Mouse (Mus musculus): ENCODE measurements around the gene Copg2.
A peak's percentile ranks its signal among the peaks of the same experiment; 100 is the strongest.

Copg2 gene

GRCm38 (mm10) chr6:30732571-30733130 is 163.9 kb downstream of the Copg2 start:
- DNase-seq = no peak

GRCm38 (mm10) chr6:30730301-30730971 is 166.2 kb downstream of the Copg2 start:
- DNase-seq = no peak

GRCm38 (mm10) chr6:30723331-30723730 is 173.3 kb downstream of the Copg2 start, which contains the start of gene Mest:
Gene Mest, plus strand, starts transcription at chr6:30723547.
- DNase-seq = no peak

- no peak for DNase-seq
These were observed 174.0 kb downstream of the Copg2 start for GRCm38 (mm10) chr6:30722385-30723164.

- no peak for DNase-seq
These were observed 179.8 kb downstream of the Copg2 start for GRCm38 (mm10) chr6:30716796-30717195.

- no peak for DNase-seq
These were observed 181.6 kb downstream of the Copg2 start for GRCm38 (mm10) chr6:30714891-30715471.

GRCm38 (mm10) chr6:30713896-30714295 is 182.7 kb downstream of the Copg2 start:
- DNase-seq = no peak

- DNase-seq = no peak
These were observed 183.1 kb downstream of the Copg2 start for GRCm38 (mm10) chr6:30713455-30713854.

- no peak for DNase-seq
These were observed 184.1 kb downstream of the Copg2 start for GRCm38 (mm10) chr6:30712484-30712883.

- no peak for DNase-seq
These were observed 185.2 kb downstream of the Copg2 start for GRCm38 (mm10) chr6:30711365-30711763.

GRCm38 (mm10) chr6:30710371-30711364 is 185.9 kb downstream of the Copg2 start:
- peak; percentile 56 for DNase-seq

GRCm38 (mm10) chr6:30709115-30709514 is 187.5 kb downstream of the Copg2 start:
- DNase-seq = no peak

- DNase-seq = no peak
These were observed 192.5 kb downstream of the Copg2 start for GRCm38 (mm10) chr6:30703977-30704602.

- DNase-seq = no peak
These were observed 193.1 kb downstream of the Copg2 start for GRCm38 (mm10) chr6:30703476-30703875.

- DNase-seq = no peak
These were observed 193.7 kb downstream of the Copg2 start for GRCm38 (mm10) chr6:30702881-30703280.

GRCm38 (mm10) chr6:30700182-30700581 is 196.4 kb downstream of the Copg2 start:
- no peak for DNase-seq

- no peak for DNase-seq
These were observed 198.6 kb downstream of the Copg2 start for GRCm38 (mm10) chr6:30698036-30698435.

Data from embryo, embryonic 11 days (tissue).